Mouse (Mus musculus): Measurements from ENCODE around the gene Vat1.

GRCm38 (mm10) chr11:101484814-101485213, 18.8 kb upstream of the Vat1 start:
- TF ChIP-seq USF1 (IDR thresholded peaks at IDR 0.05; ENCODE audit: low read depth, low read length) (no peak), CTCF (conservative IDR thresholded peaks at IDR 0.05 in 1 of 2, IDR thresholded peaks at IDR 0.05 in 1 of 2; ENCODE audit: low read depth in 2 of 2, low read length in 2 of 2) (no peak), UBTF (IDR thresholded peaks at IDR 0.05; ENCODE audit: low read depth, low read length) (no peak), JUND (conservative IDR thresholded peaks at IDR 0.05; ENCODE audit: low read depth, low read length) (0 out of 2 replicates have a peak, but pooled peaks have one; percentile 27), ZKSCAN1 (IDR thresholded peaks at IDR 0.05; ENCODE audit: borderline replicate concordance, low read depth, low read length) (no peak), TBP (conservative IDR thresholded peaks at IDR 0.05; ENCODE audit: low read depth, low read length) (no peak), TCF12 (IDR thresholded peaks at IDR 0.05; ENCODE audit: low read depth, low read length) (no peak), ETS1 (conservative IDR thresholded peaks at IDR 0.05; ENCODE audit: low read depth, low read length) (no peak), POLR2A (IDR thresholded peaks at IDR 0.05; ENCODE audit: low read depth, low read length) (no peak)
